Mouse (Mus musculus) embryonic facial prominence, embryonic 11.5 days (tissue): ENCODE results near the gene Macf1. TPM values are rescaled to one million over a fixed set of nuclear protein-coding genes. Genes with fewer than 3 reads are reported as not detected.

Experiments used
- ATAC-seq: fragments of 200-750 bp; cut with Nextera tagmentation; replicated peaks from 2 replicates; pipeline ENCODE4 v1.8.0; 2017; ENCODE audit warnings: low read depth; ENCODE audit not compliant: insufficient number of reproducible peaks, low FRiP score, low TSS enrichment
- DNase-seq: peaks from one replicate; pipeline ENCODE4 v3.0.0-alpha.2; 2015; ENCODE audit warnings: low spot score
- H3K27ac ChIP-seq: fragments of 300-500 bp; sonication (generic); replicated peaks from 2 replicates; pipeline ENCODE4 v1.5.1; 2014; ENCODE audit warnings: mild to moderate bottlenecking, low read depth, low read length, control low read depth
- H3K27me3 ChIP-seq: fragments of 300-500 bp; sonication (generic); 2 replicates; pipeline ENCODE4 v1.6.1; 2014; ENCODE audit warnings: mild to moderate bottlenecking, low read length, moderate library complexity, mixed read lengths; ENCODE audit not compliant: control insufficient read depth, insufficient read depth
- H3K36me3 ChIP-seq: fragments of 300-500 bp; sonication (generic); replicated peaks from 2 replicates; pipeline ENCODE4 v1.6.1; 2014; ENCODE audit warnings: low read depth, mild to moderate bottlenecking, low read length, moderate library complexity, mixed read lengths; ENCODE audit not compliant: control insufficient read depth, insufficient read depth
- H3K4me1 ChIP-seq: fragments of 300-500 bp; sonication (generic); 2 replicates; pipeline ENCODE4 v1.6.1; 2014; ENCODE audit warnings: low read length, mixed read lengths; ENCODE audit not compliant: control insufficient read depth, insufficient read depth
- H3K4me2 ChIP-seq: fragments of 300-500 bp; sonication (generic); 2 replicates; pipeline ENCODE4 v1.6.1; 2014; ENCODE audit warnings: low read depth, mild to moderate bottlenecking, control low read depth, low read length, moderate library complexity
- H3K4me3 ChIP-seq: fragments of 300-500 bp; sonication (generic); 2 replicates; pipeline ENCODE4 v1.5.1; 2014; ENCODE audit warnings: low read depth, low read length, control low read depth
- H3K9ac ChIP-seq: fragments of 300-500 bp; sonication (generic); replicated peaks from 2 replicates; pipeline ENCODE4 v1.6.1; 2014; ENCODE audit warnings: mild to moderate bottlenecking, control low read depth, low read length
- H3K9me3 ChIP-seq: fragments of 300-500 bp; sonication (generic); replicated peaks from 2 replicates; pipeline ENCODE4 v1.6.1; 2016; ENCODE audit warnings: mild to moderate bottlenecking, low read length, inconsistent platforms, mixed read lengths; ENCODE audit not compliant: control insufficient read depth
- WGBS: fragments of 180-500 bp; shearing (Covaris S2); extraction: QIAGEN DNeasy Blood & Tissue Kit; methylation state at CpG from one replicate; pipeline ENCODE4 v1.1.7; 2014; 5-methylcytosine and 5-hydroxymethylcytosine counted together
- polyA plus RNA-seq: library from polyadenylated mRNA; unstranded; fragments of >200 nt; fragmentation: Nextera tagmentation; extraction: Ambion mirVana; gene quantifications from 2 replicates; pipeline ENCODE4 v1.2.1, GENCODE M21; 2014

Gene Macf1
- polyA plus RNA-seq, 1 experiment from 2014 or later, result 70.2 TPM

DNA sequence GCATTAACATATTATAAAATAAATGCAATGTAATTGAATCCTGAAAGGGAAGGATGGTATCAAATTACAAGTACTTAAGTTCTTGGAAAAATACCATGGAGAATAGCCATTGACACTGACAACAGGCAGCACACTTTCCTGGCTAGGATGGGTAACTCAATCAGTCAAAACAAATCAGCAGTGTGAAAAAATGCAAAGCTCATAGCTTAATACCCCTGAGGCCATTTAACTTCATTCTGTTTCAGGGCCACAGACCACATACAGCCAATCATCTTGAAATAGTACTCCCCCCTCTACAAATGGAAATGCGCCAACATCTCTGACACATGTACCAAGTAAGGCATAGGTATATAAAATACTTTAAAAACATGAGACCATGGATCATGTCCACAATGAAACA lies 281.9 kb downstream of the Macf1 start:
- no peaks in the 10 kb centered on the region for H3K4me1 ChIP-seq
- no peak overlapping the region for H3K27ac ChIP-seq
- H3K9me3 ChIP-seq, result no peaks in the 10 kb centered on the region
- no peak overlapping the region for H3K9ac ChIP-seq
- no peak overlapping the region for H3K4me2 ChIP-seq
- no peak overlapping the region for H3K4me3 ChIP-seq
- no peaks in the 10 kb centered on the region for H3K27me3 ChIP-seq
- DNase-seq (peak; percentile 50), ATAC-seq (0 out of 2 replicates have a peak, but pooled peaks have one; percentile 56)
- H3K36me3 ChIP-seq, result peaks cover 2% of the 10 kb centered on the region; the same call in 1 of the 2 replicates
- 40% methylated on average over 1 of the region's 1 CpGs for WGBS

DNA sequence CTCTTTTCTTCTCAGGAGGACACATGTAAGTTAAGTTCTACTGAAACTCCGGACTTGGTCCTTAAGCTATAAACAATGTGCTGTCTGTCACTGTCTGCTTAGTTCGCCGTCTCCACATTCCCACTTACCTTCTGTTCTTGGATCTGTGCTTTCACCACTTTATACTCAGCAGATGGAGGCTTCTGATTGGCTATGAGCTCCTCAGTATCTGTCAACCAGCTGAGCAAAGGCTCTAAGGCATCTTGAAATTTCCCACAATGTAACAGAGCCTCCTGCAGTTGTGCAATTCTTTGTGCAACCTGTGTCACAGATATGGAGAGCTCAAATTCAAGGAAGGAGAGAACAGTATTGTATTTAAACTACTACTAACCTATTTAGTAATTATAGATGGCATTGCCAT lies 282.9 kb downstream of the Macf1 start:
- no peak for ATAC-seq
- Histone ChIP-seq H3K27ac (no peak overlapping the region), H3K4me3 (no peak overlapping the region), H3K36me3 (peaks cover 2% of the 10 kb centered on the region), H3K4me2 (no peak overlapping the region), H3K9ac (no peak overlapping the region), H3K4me1 (no peaks in the 10 kb centered on the region), H3K27me3 (no peaks in the 10 kb centered on the region), H3K9me3 (no peaks in the 10 kb centered on the region)
- no peak for DNase-seq
- 80% methylated on average over 3 of the region's 3 CpGs for WGBS

DNA sequence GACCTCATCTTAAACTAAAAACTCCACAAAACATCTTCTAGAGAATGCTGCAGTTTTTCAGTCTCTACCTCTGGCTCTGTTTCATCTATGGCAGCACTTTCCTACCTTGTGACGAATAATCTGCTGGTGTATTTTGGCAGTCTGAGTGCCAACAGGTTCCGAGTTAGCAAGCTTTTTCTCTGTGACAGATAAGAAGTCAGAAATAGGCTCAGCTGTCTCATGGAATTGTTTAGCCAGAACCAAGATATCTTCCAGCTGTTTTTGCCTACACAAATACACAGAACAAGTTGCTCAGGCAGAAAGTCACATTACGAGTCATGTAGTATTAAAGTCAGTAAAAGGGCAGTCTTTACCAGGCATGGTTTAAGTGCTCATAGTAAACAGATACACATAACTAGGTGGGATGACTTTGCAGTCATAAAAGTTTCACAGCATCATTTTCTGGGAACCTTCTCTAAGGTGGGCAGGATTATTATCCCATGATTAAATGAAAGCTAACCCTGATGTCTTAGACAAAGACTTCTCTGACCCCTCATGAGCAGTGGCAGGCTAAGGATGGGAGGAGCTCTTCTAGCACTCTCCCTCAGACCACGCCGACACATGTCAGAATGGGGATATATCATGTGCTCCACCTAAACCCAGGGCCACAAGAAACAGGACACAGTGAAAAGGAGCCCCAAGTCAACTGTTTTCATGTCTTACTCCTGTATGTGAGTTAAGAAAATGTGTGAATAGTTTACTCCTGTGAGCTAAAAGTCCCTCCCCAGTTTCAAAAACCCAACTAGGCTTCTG lies 286.3 kb downstream of the Macf1 start:
- no peaks in the 10 kb centered on the region for H3K9me3 ChIP-seq
- peaks cover 8% of the 10 kb centered on the region for H3K36me3 ChIP-seq
- ATAC-seq, result no peak
- H3K4me1 ChIP-seq, result no peaks in the 10 kb centered on the region
- no peak overlapping the region for H3K4me3 ChIP-seq
- H3K27me3 ChIP-seq, result no peaks in the 10 kb centered on the region
- no peak overlapping the region for H3K4me2 ChIP-seq
- no peak for DNase-seq
- WGBS, result 92% methylated on average over 5 of the region's 5 CpGs
- no peak overlapping the region for H3K9ac ChIP-seq
- no peak overlapping the region for H3K27ac ChIP-seq

DNA sequence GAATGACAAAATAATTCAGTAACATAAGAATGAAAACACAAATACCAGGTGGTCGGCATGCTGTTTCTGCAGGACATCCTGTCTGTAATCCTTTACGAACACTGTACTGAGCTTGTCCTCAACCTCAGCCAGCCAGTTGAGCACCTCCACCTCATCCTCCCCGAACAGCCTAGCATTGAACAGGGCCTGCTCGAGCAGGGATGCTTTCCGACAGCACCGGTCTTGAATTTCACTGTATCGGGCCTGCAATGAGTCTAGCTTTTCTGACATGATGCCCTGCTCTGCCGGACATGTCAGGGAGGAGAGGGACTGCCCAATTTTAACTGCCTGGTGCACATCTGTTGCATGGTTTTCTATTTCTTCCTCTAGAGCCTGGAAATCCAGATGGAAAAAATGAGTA lies 287.1 kb downstream of the Macf1 start:
- H3K9ac ChIP-seq, result no peak overlapping the region
- WGBS, result 91% methylated on average over 8 of the region's 8 CpGs
- H3K36me3 ChIP-seq, result peaks cover 8% of the 10 kb centered on the region
- H3K9me3 ChIP-seq, result no peaks in the 10 kb centered on the region
- no peak overlapping the region for H3K27ac ChIP-seq
- H3K4me1 ChIP-seq, result no peaks in the 10 kb centered on the region
- no peak overlapping the region for H3K4me3 ChIP-seq
- no peak for DNase-seq
- no peak for ATAC-seq
- no peaks in the 10 kb centered on the region for H3K27me3 ChIP-seq
- H3K4me2 ChIP-seq, result no peak overlapping the region

DNA sequence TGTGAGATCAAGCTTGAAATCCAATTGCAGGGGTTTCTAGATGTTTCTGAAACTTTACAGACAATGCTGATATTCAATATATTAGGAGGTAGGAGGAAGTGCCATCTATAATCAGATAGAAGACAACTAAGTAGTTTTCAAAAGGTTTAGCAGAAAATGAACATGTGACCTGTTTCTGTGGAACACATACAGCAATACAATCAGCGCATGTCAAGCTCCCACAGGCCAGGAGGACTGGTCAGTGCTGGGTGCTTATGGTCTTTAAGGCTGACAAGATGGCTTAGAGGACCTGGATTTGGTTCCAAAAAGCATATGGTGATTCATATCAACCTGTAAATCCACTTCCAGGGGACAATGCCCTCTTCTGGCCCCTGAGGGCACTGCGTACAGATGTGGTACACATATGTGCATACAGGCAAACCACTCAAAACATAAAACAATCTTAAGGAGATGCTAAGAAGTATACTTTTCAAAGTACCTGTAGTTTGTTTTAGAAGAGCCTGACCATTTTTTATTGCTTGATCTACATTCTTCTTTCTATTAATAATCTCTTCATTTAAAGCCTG lies 288.6 kb downstream of the Macf1 start:
- no peak overlapping the region for H3K4me3 ChIP-seq
- H3K27ac ChIP-seq, result no peak overlapping the region
- DNase-seq (peak; percentile 27), ATAC-seq (no peak)
- H3K36me3 ChIP-seq, result peaks cover 12% of the 10 kb centered on the region
- H3K9ac ChIP-seq, result no peak overlapping the region
- no peaks in the 10 kb centered on the region for H3K27me3 ChIP-seq
- 96% methylated on average over 2 of the region's 2 CpGs for WGBS
- H3K4me2 ChIP-seq, result no peak overlapping the region
- no peaks in the 10 kb centered on the region for H3K4me1 ChIP-seq
- H3K9me3 ChIP-seq, result no peaks in the 10 kb centered on the region

DNA sequence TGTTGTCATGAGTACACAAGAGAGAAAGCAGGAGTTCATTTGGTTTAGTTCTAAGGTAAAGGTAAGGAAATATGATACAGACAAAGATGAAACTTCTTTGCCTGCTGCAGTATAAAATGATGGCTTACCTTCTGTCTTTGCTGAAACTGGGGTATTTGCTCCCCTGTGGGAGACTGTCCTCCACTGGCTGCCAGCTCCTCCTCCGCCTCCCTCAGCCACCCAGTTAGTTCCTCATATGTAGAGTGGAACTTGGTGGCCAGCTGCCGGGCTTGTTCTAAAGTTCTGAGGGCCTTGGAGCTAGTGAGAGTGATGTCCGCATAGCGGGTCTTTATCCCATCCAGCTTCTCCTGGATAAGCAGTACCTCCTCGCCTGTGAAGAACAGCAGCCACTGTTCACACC lies 289.3 kb downstream of the Macf1 start:
- DNase-seq (no peak), ATAC-seq (no peak)
- Histone ChIP-seq H3K4me1 (no peaks in the 10 kb centered on the region), H3K9me3 (no peaks in the 10 kb centered on the region), H3K36me3 (peaks cover 14% of the 10 kb centered on the region), H3K9ac (no peak overlapping the region), H3K4me2 (no peak overlapping the region), H3K27me3 (no peaks in the 10 kb centered on the region), H3K4me3 (no peak overlapping the region), H3K27ac (no peak overlapping the region)
- WGBS, result 92% methylated on average over 5 of the region's 5 CpGs

DNA sequence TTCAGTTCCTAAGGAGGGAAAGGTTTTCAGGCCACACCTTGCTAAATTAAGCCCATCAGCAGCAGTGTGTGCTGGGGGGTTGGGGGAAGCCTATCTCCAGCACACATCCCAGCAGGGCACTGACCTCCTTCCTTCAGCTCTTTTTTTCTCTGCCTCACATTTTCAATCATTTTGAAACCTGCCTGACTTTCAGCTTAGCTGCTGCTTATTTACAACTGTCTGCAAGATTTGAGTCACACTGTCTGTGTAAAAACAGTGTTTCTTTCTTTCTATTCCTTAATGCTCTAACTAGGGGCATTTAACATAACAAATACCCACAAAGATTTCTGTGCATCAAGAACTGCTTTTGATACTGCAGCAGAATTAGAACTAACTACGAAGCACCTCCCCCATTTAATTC lies 289.9 kb downstream of the Macf1 start:
- DNase-seq (no peak), ATAC-seq (no peak)
- Histone ChIP-seq H3K36me3 (peaks cover 14% of the 10 kb centered on the region), H3K27me3 (no peaks in the 10 kb centered on the region), H3K9ac (no peak overlapping the region), H3K4me3 (no peak overlapping the region), H3K4me1 (no peaks in the 10 kb centered on the region), H3K9me3 (no peaks in the 10 kb centered on the region), H3K27ac (no peak overlapping the region), H3K4me2 (no peak overlapping the region)
- 88% methylated on average over 1 of the region's 1 CpGs for WGBS

DNA sequence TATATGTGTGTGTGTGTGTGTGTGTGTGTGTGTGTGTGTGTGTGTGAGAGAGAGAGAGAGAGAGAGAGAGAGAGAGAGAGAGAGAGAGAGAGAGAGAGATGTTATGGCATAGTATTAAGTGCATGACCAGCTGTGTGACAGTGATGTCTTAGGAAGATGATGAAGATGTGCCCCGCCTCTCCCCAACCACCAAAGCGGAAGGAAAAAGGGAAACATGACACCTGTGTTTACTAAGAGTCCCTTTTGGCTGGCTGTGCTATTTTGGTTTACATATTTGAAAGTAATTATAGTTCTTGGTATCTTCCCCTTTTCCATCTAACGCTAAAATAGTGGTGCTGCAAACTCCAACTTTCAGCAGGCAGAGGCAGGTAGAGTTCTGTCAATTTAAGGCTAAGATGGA lies 291.2 kb downstream of the Macf1 start:
- H3K4me3 ChIP-seq, result no peak overlapping the region
- ATAC-seq (no peak), DNase-seq (no peak)
- peaks cover 15% of the 10 kb centered on the region for H3K36me3 ChIP-seq
- H3K9me3 ChIP-seq, result no peaks in the 10 kb centered on the region
- no peak overlapping the region for H3K27ac ChIP-seq
- no peaks in the 10 kb centered on the region for H3K27me3 ChIP-seq
- 80% methylated on average over 3 of the region's 3 CpGs for WGBS
- H3K9ac ChIP-seq, result no peak overlapping the region
- H3K4me1 ChIP-seq, result no peaks in the 10 kb centered on the region
- no peak overlapping the region for H3K4me2 ChIP-seq
